Mouse (Mus musculus) heart, postnatal 0 days (tissue): ENCODE measurements around the gene Rapgef1. TPM values are rescaled to one million over a fixed set of nuclear protein-coding genes. Genes with fewer than 3 reads are reported as not detected.

ENCODE experiments used
- ATAC-seq: fragments of 200-750 bp; cut with Nextera tagmentation; 2 replicates; pipeline ENCODE4 v1.8.0; 2017; ENCODE audit warnings: low read depth, moderate number of reproducible peaks, moderate library complexity; ENCODE audit not compliant: insufficient read depth
- DNase-seq: peaks from one replicate; pipeline ENCODE4 v3.0.0-alpha.2; 2016; ENCODE audit warnings: low spot score
- H3K27ac ChIP-seq: fragments of 300-500 bp; sonication (generic); 2 replicates; pipeline ENCODE4 v1.5.1; 2014; ENCODE audit warnings: low read depth, mild to moderate bottlenecking
- H3K27me3 ChIP-seq: fragments of 300-500 bp; sonication (generic); 2 replicates; pipeline ENCODE4 v1.6.1; 2014; ENCODE audit warnings: low read length, mixed read lengths; ENCODE audit not compliant: control insufficient read depth, insufficient read depth
- H3K36me3 ChIP-seq: fragments of 300-500 bp; sonication (generic); replicated peaks from 2 replicates; pipeline ENCODE4 v1.6.1; 2014; ENCODE audit warnings: low read length, mixed read lengths; ENCODE audit not compliant: control insufficient read depth, insufficient read depth
- H3K4me1 ChIP-seq: fragments of 300-500 bp; sonication (generic); 2 replicates; pipeline ENCODE4 v1.6.1; 2014; ENCODE audit warnings: antibody characterized with exemption; ENCODE audit not compliant: control insufficient read depth, insufficient read depth
- H3K4me2 ChIP-seq: fragments of 300-500 bp; sonication (generic); 2 replicates; pipeline ENCODE4 v1.6.1; 2014; ENCODE audit warnings: low read depth, mild to moderate bottlenecking, low read length, moderate library complexity
- H3K4me3 ChIP-seq: fragments of 300-500 bp; sonication (generic); 2 replicates; pipeline ENCODE4 v1.5.1; 2014; ENCODE audit warnings: low read depth, low read length
- H3K9ac ChIP-seq: fragments of 300-500 bp; sonication (generic); replicated peaks from 2 replicates; pipeline ENCODE4 v1.6.1; 2014; ENCODE audit warnings: low read depth, low read length, mixed read lengths
- H3K9me3 ChIP-seq: fragments of 300-500 bp; sonication (generic); replicated peaks from 2 replicates; pipeline ENCODE4 v1.6.1; 2016; ENCODE audit warnings: low read length; ENCODE audit not compliant: control insufficient read depth
- CTCF ChIP-seq: IDR thresholded peaks from 2 replicates; pipeline ENCODE4 v1.5.1; 2016; ENCODE audit warnings: antibody characterized with exemption, control low read depth, low read depth
- EP300 ChIP-seq: IDR thresholded peaks from 2 replicates; pipeline ENCODE4 v1.6.1; 2016; ENCODE audit warnings: antibody characterized with exemption, low read depth
- WGBS: fragments of 180-500 bp; shearing (Covaris S2); extraction: QIAGEN DNeasy Blood & Tissue Kit; methylation state at CpG from one replicate; pipeline ENCODE4 v1.1.7; 2014; 5-methylcytosine and 5-hydroxymethylcytosine counted together
- polyA plus RNA-seq: library from polyadenylated mRNA; unstranded; fragments of >200 nt; fragmentation: Nextera tagmentation; extraction: Ambion mirVana; gene quantifications from 2 replicates; pipeline ENCODE4 v1.2.1, GENCODE M21; 2015
- total RNA-seq: library from RNA; depleted of rRNA; stranded (reverse); fragments of >200 nt; gene quantifications from 2 replicates; pipeline ENCODE4 v1.2.3, GENCODE M21; 2014; ENCODE audit warnings: low replicate concordance

The Rapgef1 gene
- total and polyA plus RNA-seq, 2 experiments from 2014 or later = 9.0 to 47.6 TPM

GRCm38 (mm10) chr2:29624739-29625138, 5.2 kb downstream of the Rapgef1 start:
- H3K27ac ChIP-seq = peak overlapping the region; percentile 69
- no peak overlapping the region for H3K4me2 ChIP-seq
- peaks cover 65% of the 10 kb centered on the region for H3K4me1 ChIP-seq

GRCm38 (mm10) chr2:29625573-29626200, 6.2 kb downstream of the Rapgef1 start:
- TF ChIP-seq EP300 (no peak), CTCF (no peak)
- H3K36me3 ChIP-seq = no peaks in the 10 kb centered on the region
- peak overlapping the region; percentile 69 for H3K27ac ChIP-seq
- 94% methylated on average over 8 of the region's 8 CpGs for WGBS
- no peak overlapping the region for H3K4me3 ChIP-seq
- H3K4me1 ChIP-seq = peaks cover 66% of the 10 kb centered on the region
- H3K9me3 ChIP-seq = no peaks in the 10 kb centered on the region
- H3K4me2 ChIP-seq = no peak overlapping the region
- ATAC-seq (no peak), DNase-seq (no peak)
- no peaks in the 10 kb centered on the region for H3K27me3 ChIP-seq
- H3K9ac ChIP-seq = no peak overlapping the region

More at GRCm38 (mm10) chr2:29624739-29625138, 5.2 kb downstream of the Rapgef1 start:
- no peak overlapping the region for H3K4me3 ChIP-seq
- no peaks in the 10 kb centered on the region for H3K9me3 ChIP-seq
- ATAC-seq (peak; percentile 82), DNase-seq (peak; percentile 92)
- no peaks in the 10 kb centered on the region for H3K36me3 ChIP-seq
- 9% methylated on average over 5 of the region's 5 CpGs for WGBS
- no peak overlapping the region for H3K9ac ChIP-seq
- no peaks in the 10 kb centered on the region for H3K27me3 ChIP-seq
- TF ChIP-seq EP300 (no peak), CTCF (no peak)

GRCm38 (mm10) chr2:29627337-29627736, 7.8 kb downstream of the Rapgef1 start:
- WGBS = 82% methylated on average over 3 of the region's 3 CpGs
- H3K9me3 ChIP-seq = no peaks in the 10 kb centered on the region
- H3K4me2 ChIP-seq = no peak overlapping the region
- H3K27me3 ChIP-seq = no peaks in the 10 kb centered on the region
- no peak overlapping the region for H3K4me3 ChIP-seq
- ATAC-seq (no peak), DNase-seq (no peak)
- TF ChIP-seq EP300 (no peak), CTCF (no peak)
- H3K4me1 ChIP-seq = peaks cover 56% of the 10 kb centered on the region
- H3K36me3 ChIP-seq = no peaks in the 10 kb centered on the region
- no peak overlapping the region for H3K9ac ChIP-seq
- 0 out of 2 replicates have a peak overlapping the region, but pooled peaks have one; percentile 51 for H3K27ac ChIP-seq

- DNase-seq (peak; percentile 41), ATAC-seq (no peak)
- Histone ChIP-seq H3K9ac (no peak overlapping the region), H3K9me3 (no peaks in the 10 kb centered on the region), H3K27me3 (no peaks in the 10 kb centered on the region), H3K4me3 (no peak overlapping the region), H3K4me2 (no peak overlapping the region), H3K36me3 (no peaks in the 10 kb centered on the region), H3K4me1 (peaks cover 64% of the 10 kb centered on the region), H3K27ac (peak overlapping the region; percentile 51)
- no peak for TF ChIP-seq CTCF
- no peak for TF ChIP-seq EP300
- 49% methylated on average over 5 of the region's 5 CpGs for WGBS
Observed at GRCm38 (mm10) chr2:29628186-29628585, 8.7 kb downstream of the Rapgef1 start.

GRCm38 (mm10) chr2:29628763-29629181, 9.3 kb downstream of the Rapgef1 start:
- TF ChIP-seq CTCF (no peak), EP300 (no peak)
- no peaks in the 10 kb centered on the region for H3K27me3 ChIP-seq
- no peak for ATAC-seq
- no peaks in the 10 kb centered on the region for H3K9me3 ChIP-seq
- no peak overlapping the region for H3K4me2 ChIP-seq
- H3K27ac ChIP-seq = peak overlapping the region; percentile 51; the same call in 1 of the 2 replicates
- DNase-seq = no peak
- H3K4me3 ChIP-seq = no peak overlapping the region
- H3K36me3 ChIP-seq = no peaks in the 10 kb centered on the region
- H3K4me1 ChIP-seq = peaks cover 66% of the 10 kb centered on the region
- H3K9ac ChIP-seq = no peak overlapping the region
- WGBS = 80% methylated on average over 5 of the region's 5 CpGs

- no peak for ATAC-seq
- H3K9ac ChIP-seq = no peak overlapping the region
- no peak for DNase-seq
- H3K27me3 ChIP-seq = no peaks in the 10 kb centered on the region
- TF ChIP-seq CTCF (no peak), EP300 (no peak)
- no peak overlapping the region for H3K4me3 ChIP-seq
- H3K9me3 ChIP-seq = no peaks in the 10 kb centered on the region
- H3K4me1 ChIP-seq = peaks cover 66% of the 10 kb centered on the region
- 64% methylated on average over 2 of the region's 2 CpGs for WGBS
- H3K27ac ChIP-seq = peak overlapping the region; percentile 26; the same call in 1 of the 2 replicates
- H3K4me2 ChIP-seq = no peak overlapping the region
- no peaks in the 10 kb centered on the region for H3K36me3 ChIP-seq
Observed at GRCm38 (mm10) chr2:29629311-29629710, 9.8 kb downstream of the Rapgef1 start.
